Mouse (Mus musculus): ENCODE data around the gene Nectin2. TPM values are rescaled to one million over a fixed set of nuclear protein-coding genes. Genes with fewer than 3 reads are reported as not detected.

Gene Nectin2
- polyA plus RNA-seq, 1 experiment from 2014 or later: 55.2 TPM

DNA sequence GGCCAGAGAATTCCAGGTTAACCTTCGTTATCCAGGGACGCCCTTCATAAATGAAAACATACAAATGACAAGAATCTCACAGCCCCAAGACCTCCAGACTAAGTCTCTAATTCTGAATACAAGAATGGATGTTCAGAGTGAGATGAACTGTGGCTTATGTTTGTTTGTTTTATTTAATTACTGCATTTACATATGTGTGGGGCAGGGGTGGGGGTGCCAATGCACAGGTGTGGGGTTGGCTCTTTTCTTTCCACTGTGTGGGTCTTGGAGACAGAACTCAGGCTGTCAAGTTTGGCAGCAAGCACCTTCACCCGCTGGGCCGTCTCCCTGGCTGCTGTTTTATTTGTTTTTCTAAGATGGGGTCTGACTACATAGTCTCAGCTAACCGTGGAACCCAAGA lies 7.8 kb downstream of the Nectin2 start:
- Histone ChIP-seq H3K27me3 (replicated peaks; ENCODE audit: control insufficient read depth, insufficient read depth, low read length) (no peaks in the 10 kb centered on the region), H3K9me3 (ENCODE audit: control insufficient read depth, low read length) (no peaks in the 10 kb centered on the region), H3K36me3 (ENCODE audit: control insufficient read depth, insufficient read depth, low read length) (peaks cover 30% of the 10 kb centered on the region), H3K4me1 (ENCODE audit: control insufficient read depth, insufficient read depth, low read length) (peaks cover 7% of the 10 kb centered on the region; the same call in 1 of the 2 replicates), H3K4me3 (ENCODE audit: low read depth, low read length) (no peak overlapping the region), H3K27ac (replicated peaks; ENCODE audit: low read depth, low read length) (no peak overlapping the region), H3K4me2 (ENCODE audit: low read depth, low read length) (no peak overlapping the region), H3K9ac (ENCODE audit: low read depth, low read length) (no peak overlapping the region)
- DNase-seq (ENCODE audit: low spot score) (no peak), ATAC-seq (ENCODE audit: low read depth) (no peak)
- WGBS: 57% methylated on average over 5 of the region's 5 CpGs

GRCm38 (mm10) chr7:19741329-19742031 lies 8.8 kb downstream of the Nectin2 start:
- peaks cover 7% of the 10 kb centered on the region; the same call in 1 of the 2 replicates for H3K4me1 ChIP-seq (ENCODE audit: control insufficient read depth, insufficient read depth, low read length)
- H3K9me3 ChIP-seq (ENCODE audit: control insufficient read depth, low read length): no peaks in the 10 kb centered on the region
- H3K4me2 ChIP-seq (ENCODE audit: low read depth, low read length): no peak overlapping the region

DNA sequence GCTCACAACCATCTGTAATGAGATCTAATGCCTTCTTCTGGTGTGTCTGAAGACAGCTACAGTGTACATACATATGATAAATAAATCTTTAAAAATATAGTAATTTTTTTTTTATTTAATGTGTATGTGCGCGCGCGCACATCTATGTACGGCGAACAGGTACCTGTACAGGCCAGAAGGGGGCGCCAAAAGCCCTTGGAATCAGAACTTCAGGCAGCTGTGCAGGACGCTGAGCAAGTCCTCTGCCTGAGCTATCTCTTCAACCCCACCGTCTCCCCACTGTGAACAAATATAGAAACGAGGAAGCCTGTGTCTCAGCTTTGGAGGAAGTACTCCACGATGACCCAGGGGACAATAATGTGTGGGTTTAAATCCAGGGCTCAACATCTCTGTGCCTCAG lies 10.0 kb downstream of the Nectin2 start:
- Histone ChIP-seq H3K27me3 (replicated peaks; ENCODE audit: control insufficient read depth, insufficient read depth, low read length) (no peaks in the 10 kb centered on the region), H3K27ac (replicated peaks; ENCODE audit: low read depth, low read length) (no peak overlapping the region), H3K36me3 (ENCODE audit: control insufficient read depth, insufficient read depth, low read length) (peaks cover 48% of the 10 kb centered on the region), H3K4me2 (ENCODE audit: low read depth, low read length) (no peak overlapping the region), H3K4me3 (ENCODE audit: low read depth, low read length) (no peak overlapping the region), H3K9me3 (ENCODE audit: control insufficient read depth, low read length) (no peaks in the 10 kb centered on the region), H3K4me1 (ENCODE audit: control insufficient read depth, insufficient read depth, low read length) (peaks cover 7% of the 10 kb centered on the region; the same call in 1 of the 2 replicates), H3K9ac (ENCODE audit: low read depth, low read length) (no peak overlapping the region)
- 90% methylated on average over 11 of the region's 11 CpGs for WGBS
- no peak for DNase-seq (ENCODE audit: low spot score)
- no peak for ATAC-seq (ENCODE audit: low read depth)

More at GRCm38 (mm10) chr7:19741329-19742031, 8.8 kb downstream of the Nectin2 start:
- ATAC-seq (ENCODE audit: low read depth) (peak; percentile 54), DNase-seq (ENCODE audit: low spot score) (no peak)
- peak overlapping the region; percentile 70 for H3K27ac ChIP-seq (replicated peaks; ENCODE audit: low read depth, low read length)
- H3K27me3 ChIP-seq (replicated peaks; ENCODE audit: control insufficient read depth, insufficient read depth, low read length): no peaks in the 10 kb centered on the region
- H3K9ac ChIP-seq (ENCODE audit: low read depth, low read length): no peak overlapping the region; the same call in 1 of the 2 replicates
- no peak overlapping the region for H3K4me3 ChIP-seq (ENCODE audit: low read depth, low read length)
- peaks cover 40% of the 10 kb centered on the region for H3K36me3 ChIP-seq (ENCODE audit: control insufficient read depth, insufficient read depth, low read length)
- 8% methylated on average over 7 of the region's 8 CpGs for WGBS

GRCm38 (mm10) chr7:19738771-19739170 lies 11.5 kb downstream of the Nectin2 start:
- 88% methylated on average over 3 of the region's 3 CpGs for WGBS
- DNase-seq (ENCODE audit: low spot score) (no peak), ATAC-seq (ENCODE audit: low read depth) (no peak)
- peaks cover 7% of the 10 kb centered on the region; the same call in 1 of the 2 replicates for H3K4me1 ChIP-seq (ENCODE audit: control insufficient read depth, insufficient read depth, low read length)
- H3K4me3 ChIP-seq (ENCODE audit: low read depth, low read length): no peak overlapping the region
- no peak overlapping the region for H3K9ac ChIP-seq (ENCODE audit: low read depth, low read length)
- H3K27me3 ChIP-seq (replicated peaks; ENCODE audit: control insufficient read depth, insufficient read depth, low read length): no peaks in the 10 kb centered on the region
- no peak overlapping the region for H3K27ac ChIP-seq (replicated peaks; ENCODE audit: low read depth, low read length)
- H3K9me3 ChIP-seq (ENCODE audit: control insufficient read depth, low read length): no peaks in the 10 kb centered on the region
- no peak overlapping the region for H3K4me2 ChIP-seq (ENCODE audit: low read depth, low read length)
- H3K36me3 ChIP-seq (ENCODE audit: control insufficient read depth, insufficient read depth, low read length): peaks cover 61% of the 10 kb centered on the region

DNA sequence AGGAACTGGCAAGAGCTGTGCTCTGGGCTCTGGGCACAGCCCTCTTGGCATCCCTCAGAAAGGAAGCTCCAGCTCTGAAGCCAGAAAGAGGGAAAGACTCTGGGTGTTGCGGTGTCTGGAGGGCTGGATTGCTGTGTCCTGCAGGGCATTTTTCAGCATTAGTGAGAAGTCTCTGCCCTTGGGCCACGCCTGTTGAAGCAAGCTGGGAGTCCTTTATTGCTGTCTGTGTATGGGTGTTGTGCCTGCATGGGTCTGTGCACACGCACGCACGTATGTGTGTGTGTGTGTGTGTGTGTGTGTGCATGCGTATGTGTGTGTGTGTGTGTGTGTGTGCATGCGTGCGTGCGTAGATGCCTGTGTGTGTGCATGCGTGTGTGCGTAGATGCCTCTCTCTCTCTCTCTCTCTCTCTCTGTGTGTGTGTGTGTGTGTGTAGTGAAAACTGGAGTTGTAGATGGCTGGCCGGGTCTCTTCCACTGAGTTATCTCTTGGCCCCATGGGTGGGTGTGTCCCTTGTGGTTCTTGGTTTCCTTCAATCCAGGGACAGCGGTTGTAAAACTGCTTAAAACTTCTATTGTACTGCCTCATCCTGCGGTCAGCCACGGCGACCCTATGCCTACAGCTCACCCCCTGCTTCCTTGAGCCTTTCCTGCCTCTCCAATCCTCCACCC lies 13.8 kb downstream of the Nectin2 start:
- Histone ChIP-seq H3K4me2 (ENCODE audit: low read depth, low read length) (no peak overlapping the region), H3K27me3 (replicated peaks; ENCODE audit: control insufficient read depth, insufficient read depth, low read length) (no peaks in the 10 kb centered on the region), H3K4me3 (ENCODE audit: low read depth, low read length) (no peak overlapping the region), H3K27ac (replicated peaks; ENCODE audit: low read depth, low read length) (no peak overlapping the region), H3K9ac (ENCODE audit: low read depth, low read length) (no peak overlapping the region), H3K4me1 (ENCODE audit: control insufficient read depth, insufficient read depth, low read length) (no peaks in the 10 kb centered on the region), H3K36me3 (ENCODE audit: control insufficient read depth, insufficient read depth, low read length) (peaks cover 70% of the 10 kb centered on the region), H3K9me3 (ENCODE audit: control insufficient read depth, low read length) (no peaks in the 10 kb centered on the region)
- WGBS: 95% methylated on average over 11 of the region's 16 CpGs
- no peak for ATAC-seq (ENCODE audit: low read depth)
- DNase-seq (ENCODE audit: low spot score): no peak

GRCm38 (mm10) chr7:19734178-19734666 lies 16.1 kb downstream of the Nectin2 start:
- H3K4me3 ChIP-seq (ENCODE audit: low read depth, low read length): no peak overlapping the region
- WGBS: 90% methylated on average over 10 of the region's 10 CpGs
- H3K27me3 ChIP-seq (replicated peaks; ENCODE audit: control insufficient read depth, insufficient read depth, low read length): no peaks in the 10 kb centered on the region
- no peak overlapping the region for H3K4me2 ChIP-seq (ENCODE audit: low read depth, low read length)
- DNase-seq (ENCODE audit: low spot score) (no peak), ATAC-seq (ENCODE audit: low read depth) (no peak)
- no peak overlapping the region for H3K9ac ChIP-seq (ENCODE audit: low read depth, low read length)
- peaks cover 85% of the 10 kb centered on the region for H3K36me3 ChIP-seq (ENCODE audit: control insufficient read depth, insufficient read depth, low read length)
- no peak overlapping the region for H3K27ac ChIP-seq (replicated peaks; ENCODE audit: low read depth, low read length)
- H3K4me1 ChIP-seq (ENCODE audit: control insufficient read depth, insufficient read depth, low read length): no peaks in the 10 kb centered on the region
- H3K9me3 ChIP-seq (ENCODE audit: control insufficient read depth, low read length): no peaks in the 10 kb centered on the region

DNA sequence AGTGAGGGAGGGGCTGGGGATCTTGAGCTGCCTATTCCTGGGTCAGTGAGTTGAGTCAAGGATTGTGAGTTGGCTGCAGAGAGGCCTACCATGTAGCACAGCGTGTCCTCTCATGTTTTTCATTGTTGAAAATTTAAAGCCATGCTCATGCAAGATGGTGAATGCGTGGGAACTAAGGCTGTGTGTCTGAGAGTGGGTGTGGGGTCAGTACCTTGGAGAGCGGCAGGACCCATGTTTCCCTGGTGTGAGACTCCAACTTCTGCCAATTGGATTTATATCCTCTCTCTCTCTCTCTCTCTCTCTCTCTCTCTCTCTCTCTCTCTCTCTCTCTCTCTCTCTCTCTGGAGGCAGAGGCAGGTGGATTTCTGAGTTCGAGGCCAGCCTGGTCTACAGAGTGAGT lies 23.7 kb downstream of the Nectin2 start:
- no peak for DNase-seq (ENCODE audit: low spot score)

GRCm38 (mm10) chr7:19724167-19724566 lies 26.1 kb downstream of the Nectin2 start:
- H3K4me1 ChIP-seq (ENCODE audit: control insufficient read depth, insufficient read depth, low read length): no peaks in the 10 kb centered on the region
- WGBS: 93% methylated on average over 11 of the region's 12 CpGs
- peaks cover 94% of the 10 kb centered on the region for H3K36me3 ChIP-seq (ENCODE audit: control insufficient read depth, insufficient read depth, low read length)
- no peak overlapping the region for H3K4me2 ChIP-seq (ENCODE audit: low read depth, low read length)
- no peak overlapping the region for H3K4me3 ChIP-seq (ENCODE audit: low read depth, low read length)
- H3K9me3 ChIP-seq (ENCODE audit: control insufficient read depth, low read length): peaks cover 18% of the 10 kb centered on the region
- H3K27me3 ChIP-seq (replicated peaks; ENCODE audit: control insufficient read depth, insufficient read depth, low read length): no peaks in the 10 kb centered on the region
- H3K9ac ChIP-seq (ENCODE audit: low read depth, low read length): no peak overlapping the region
- ATAC-seq (ENCODE audit: low read depth): no peak
- DNase-seq (ENCODE audit: low spot score): no peak
- no peak overlapping the region for H3K27ac ChIP-seq (replicated peaks; ENCODE audit: low read depth, low read length)

More for the DNA sequence above, 23.7 kb downstream of the Nectin2 start:
- H3K4me2 ChIP-seq (ENCODE audit: low read depth, low read length): no peak overlapping the region
- H3K27ac ChIP-seq (replicated peaks; ENCODE audit: low read depth, low read length): no peak overlapping the region
- H3K4me1 ChIP-seq (ENCODE audit: control insufficient read depth, insufficient read depth, low read length): no peaks in the 10 kb centered on the region
- no peaks in the 10 kb centered on the region for H3K27me3 ChIP-seq (replicated peaks; ENCODE audit: control insufficient read depth, insufficient read depth, low read length)
- no peak overlapping the region for H3K4me3 ChIP-seq (ENCODE audit: low read depth, low read length)
- peaks cover 5% of the 10 kb centered on the region for H3K9me3 ChIP-seq (ENCODE audit: control insufficient read depth, low read length)
- no peak overlapping the region for H3K9ac ChIP-seq (ENCODE audit: low read depth, low read length)
- ATAC-seq (ENCODE audit: low read depth): no peak
- H3K36me3 ChIP-seq (ENCODE audit: control insufficient read depth, insufficient read depth, low read length): peaks cover 95% of the 10 kb centered on the region
- 84% methylated on average over 4 of the region's 4 CpGs for WGBS
